Mouse (Mus musculus) frontal cortex, postnatal 10 days (tissue): Measurements from ENCODE around the gene Cntn3.
"Not testable (repeated sequence)": the region's sequence is repeated elsewhere in the genome, so short reads cannot be mapped to it uniquely, and the experiment has no call there.

Experiments
- DNase-seq, 2 experiments: peaks; one replicate each; pipeline ENCODE4 v3.0.0; 2022; ENCODE audit warnings: low spot score in 2 of 2, mixed read lengths in 1 of 2

Cntn3 gene

DNA sequence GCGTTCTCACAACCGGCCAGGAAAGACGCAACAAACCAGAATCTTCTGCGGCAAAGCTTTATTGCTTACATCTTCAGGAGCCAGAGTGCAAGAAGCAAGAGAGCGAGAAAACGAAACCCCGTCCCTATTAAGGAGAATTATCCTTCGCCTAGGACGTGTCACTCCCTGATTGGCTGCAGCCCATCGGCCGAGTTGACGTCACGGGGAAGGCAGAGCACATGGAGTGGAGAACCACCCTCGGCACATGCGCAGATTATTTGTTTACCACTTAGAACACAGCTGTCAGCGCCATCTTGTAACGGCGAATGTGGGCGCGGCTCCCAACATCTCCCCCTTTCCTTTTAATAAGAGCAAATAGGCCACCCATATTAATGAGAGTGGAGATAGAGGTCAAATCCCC, at the start of gene Cntn3:
TSS of gene Cntn3 (minus strand) at position 101 of the 400 bp plus-strand sequence.
- DNase-seq = not testable (repeated sequence)

DNA sequence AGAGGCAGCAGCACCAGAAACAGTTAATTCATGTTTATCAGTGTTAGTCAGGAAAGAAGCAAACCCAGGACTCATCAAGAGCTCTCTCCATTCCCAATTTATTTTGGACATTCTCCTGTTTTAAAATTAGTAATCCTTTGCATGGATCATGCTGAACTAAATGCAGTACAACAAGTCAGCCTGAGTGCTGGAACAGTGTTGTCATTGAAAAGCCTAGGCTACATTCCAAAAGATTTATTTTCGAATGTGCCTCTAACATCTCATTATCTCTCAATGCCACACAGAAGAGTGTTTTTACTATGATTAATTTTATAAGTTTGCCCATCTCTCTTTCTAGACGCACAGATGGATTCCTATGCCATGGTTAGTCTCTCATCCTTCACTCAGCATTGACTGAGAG, 27.9 kb upstream of the Cntn3 start:
- DNase-seq = no peak

DNA sequence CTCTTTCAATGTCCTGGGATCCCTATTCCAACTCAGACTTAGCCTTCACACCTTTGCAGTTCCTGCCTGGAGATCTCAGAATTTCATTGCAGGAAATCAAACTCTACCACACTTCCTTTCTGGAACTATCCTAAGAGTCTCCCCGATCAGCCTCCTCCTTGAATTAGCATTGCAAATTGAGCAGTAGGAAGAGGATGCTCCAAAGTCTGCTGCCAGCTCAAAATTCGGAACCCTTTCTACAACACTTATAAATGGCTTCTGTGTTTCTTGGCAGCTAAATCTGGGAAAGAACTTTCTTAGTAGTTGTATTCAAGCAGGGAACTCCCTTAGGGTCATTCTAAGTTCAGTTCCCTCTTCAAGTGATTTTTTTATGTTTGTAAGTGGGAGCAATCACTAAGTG, 24.9 kb upstream of the Cntn3 start:
- DNase-seq = no peak

DNA sequence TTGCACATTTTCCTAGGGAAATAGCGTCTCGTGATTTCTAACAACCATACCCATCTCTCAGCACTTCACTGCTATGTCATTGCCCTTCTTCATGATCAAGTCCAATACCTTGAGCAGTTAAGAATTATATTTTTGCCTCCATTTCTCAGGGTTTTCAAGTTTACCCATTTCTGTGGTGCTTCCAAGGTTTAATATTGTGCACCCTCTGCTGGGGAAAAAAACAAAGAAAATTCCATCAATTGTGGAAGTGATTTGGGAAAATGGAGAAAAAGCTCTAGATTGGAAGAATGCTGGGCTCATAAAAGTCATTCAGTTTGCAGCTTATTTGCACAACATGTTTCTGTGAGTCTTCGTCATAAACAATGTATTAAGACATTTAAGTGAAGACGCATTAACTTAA, 17.2 kb upstream of the Cntn3 start:
- DNase-seq = no peak

DNA sequence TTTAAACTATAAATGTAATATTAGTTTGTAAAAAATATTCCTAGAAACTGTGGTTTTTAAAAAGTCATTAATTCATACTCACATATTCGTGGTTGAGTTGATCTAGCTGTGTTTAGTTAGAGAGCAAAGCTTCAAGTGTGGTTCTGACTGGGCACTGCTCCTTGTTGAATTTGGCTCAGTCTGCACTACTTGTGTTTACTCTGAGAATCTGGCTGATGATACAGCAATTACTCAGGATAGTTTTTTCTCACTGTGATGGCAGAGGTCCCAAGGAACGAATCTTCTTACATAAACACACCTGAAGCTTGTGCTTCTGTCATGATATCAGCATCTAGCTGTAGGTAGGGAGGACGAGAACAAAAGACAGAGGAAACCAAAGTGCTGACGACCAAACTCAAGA, 16.4 kb upstream of the Cntn3 start:
- DNase-seq = no peak

DNA sequence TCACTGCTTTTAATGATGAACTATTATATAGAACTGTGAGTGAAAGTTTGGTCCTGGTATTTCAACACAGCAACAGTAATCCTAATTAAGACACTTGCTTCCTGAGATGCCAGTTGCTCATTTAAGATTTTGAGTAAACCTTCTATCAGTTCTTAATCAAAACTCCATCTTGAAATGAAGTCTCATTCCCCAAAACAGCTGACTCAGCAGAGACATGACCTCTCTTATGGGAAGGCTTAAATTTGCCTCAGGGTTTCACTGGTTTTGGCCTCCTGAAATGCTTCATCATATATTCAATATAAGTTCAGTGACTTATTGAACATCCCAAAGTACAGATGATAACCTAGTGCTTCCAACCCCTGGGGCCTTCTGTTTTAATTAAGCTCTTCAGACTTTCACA, 13.2 kb upstream of the Cntn3 start:
- DNase-seq = no peak

DNA sequence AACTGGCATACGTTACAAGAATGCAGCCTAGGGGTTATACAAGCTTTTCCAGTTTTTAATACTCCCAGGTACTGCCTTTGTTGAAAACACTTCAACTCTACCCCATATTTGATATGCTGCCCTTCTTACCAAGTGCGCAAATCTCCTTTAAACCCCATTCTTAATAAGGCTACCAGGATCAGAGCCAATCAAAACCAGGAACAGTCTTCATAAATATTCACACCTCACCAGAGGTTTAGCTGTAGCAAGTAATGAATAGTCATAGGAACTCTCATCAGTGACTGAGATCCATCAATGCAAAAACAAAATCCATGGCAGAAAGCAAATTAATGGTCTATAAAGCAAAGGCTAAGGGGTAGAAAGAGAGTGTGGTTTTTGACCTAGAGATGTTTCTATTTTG, 10.7 kb upstream of the Cntn3 start:
- no peak for DNase-seq

DNA sequence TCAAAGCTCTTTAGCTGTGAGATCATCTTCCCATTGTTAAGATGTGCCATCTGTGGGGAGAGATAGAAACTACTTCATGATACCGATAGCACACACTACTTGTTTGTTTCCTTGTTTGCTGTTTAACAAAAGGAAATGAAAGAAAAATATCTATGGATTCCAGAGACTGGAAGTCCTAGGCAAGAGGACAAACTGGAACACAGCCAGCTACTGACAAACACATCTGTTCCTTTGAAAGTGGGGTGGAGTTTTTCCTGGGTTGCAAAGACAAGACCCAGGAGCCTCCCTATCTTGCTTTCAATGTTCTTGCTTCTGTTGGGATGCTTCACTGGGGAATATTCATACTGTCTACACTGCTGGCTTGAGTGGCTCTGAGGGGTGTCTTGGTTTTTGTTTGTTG, 5.4 kb downstream of the Cntn3 start:
- DNase-seq = no peak

DNA sequence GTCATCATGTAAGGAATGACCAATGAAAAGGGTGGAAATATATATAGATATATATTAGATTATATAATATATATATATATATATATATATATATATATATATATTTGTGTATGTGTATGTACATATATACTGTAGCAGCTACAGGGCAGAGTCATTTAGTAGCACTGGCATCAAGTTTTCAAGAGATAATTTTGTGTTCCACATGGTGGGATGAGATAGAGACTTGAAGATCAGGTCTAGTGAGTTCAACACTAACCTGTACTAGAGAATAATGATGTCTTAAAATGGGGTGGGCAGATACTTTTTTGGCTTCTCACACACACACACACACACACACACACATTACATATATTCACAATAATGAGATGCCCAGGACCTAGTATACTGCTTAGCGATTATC, 7.7 kb downstream of the Cntn3 start:
- DNase-seq = no peak

DNA sequence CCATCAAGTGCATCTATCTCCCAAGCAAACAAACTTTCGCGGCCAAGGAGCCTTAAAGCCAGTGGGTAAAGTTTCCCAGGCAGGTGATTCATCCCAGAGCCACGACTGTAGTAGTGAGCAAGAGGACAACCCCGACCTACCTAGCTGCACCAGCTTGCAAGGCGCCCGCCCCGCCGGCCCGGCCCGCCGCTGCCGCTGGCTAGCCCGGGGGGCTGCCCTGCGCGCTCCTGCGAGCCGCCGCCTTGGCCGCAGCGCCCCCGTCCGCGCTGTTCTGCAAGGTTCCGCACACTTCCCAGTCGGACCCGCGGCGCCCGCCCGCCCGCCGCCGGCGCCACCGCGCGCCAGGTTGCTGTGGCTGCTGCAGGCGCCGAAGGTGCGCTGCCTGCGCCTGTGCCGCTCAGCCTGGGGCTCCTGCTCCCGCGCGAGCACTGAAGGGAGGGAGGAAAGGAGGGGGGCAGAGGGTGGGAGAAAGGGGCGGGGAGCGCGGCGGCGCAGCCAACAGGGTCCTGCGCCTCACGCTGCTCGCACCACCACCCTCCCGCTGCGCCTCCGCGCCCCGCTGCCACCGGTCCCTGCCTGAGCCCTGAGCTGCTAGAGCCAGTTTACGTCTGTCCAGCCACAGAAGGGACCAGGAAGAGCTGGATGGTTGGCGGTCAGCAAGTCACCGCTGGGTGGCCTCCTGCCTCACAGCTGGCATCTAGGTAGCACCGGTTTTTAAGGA, 8.7 kb downstream of the Cntn3 start:
- DNase-seq = peak; percentile 59 to 72

DNA sequence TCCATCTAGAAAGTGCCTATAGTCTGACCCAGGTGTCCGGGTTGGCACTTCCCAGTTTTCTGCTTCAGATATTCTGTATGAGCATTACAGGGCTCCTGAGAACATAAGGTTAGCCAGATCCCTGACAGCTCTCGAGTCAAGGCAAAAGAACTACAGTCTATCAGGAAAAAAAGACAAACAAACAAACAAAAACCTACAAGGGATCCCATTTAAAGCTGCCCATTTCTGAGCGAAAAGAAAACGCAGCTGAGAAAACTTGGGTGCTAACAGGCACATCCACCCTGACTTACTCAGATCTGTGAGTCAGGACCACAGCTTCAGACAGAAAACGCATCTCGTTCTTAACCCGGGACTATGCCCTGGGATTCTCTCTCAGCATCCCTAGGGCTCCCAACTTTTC, 9.5 kb downstream of the Cntn3 start:
- DNase-seq = no peak

DNA sequence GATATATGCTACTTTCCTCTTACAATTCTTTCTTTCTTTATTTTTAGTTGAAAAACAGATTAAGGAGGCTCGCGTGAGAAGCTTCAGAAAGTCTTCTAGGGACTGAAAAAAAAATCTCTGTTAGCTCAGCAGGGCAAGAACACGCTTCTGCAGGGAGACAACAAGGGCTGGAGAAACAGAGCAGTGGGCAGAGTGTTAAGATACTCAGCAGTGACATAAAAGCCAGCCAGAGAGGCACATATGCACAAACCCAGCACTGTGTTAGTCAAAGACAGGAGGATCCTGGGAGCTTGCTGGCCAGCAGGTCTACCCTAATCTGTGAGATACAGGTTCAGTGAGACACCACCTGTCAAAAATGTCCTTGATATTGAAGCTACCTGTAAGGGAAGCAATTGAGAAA, 15.4 kb downstream of the Cntn3 start:
- DNase-seq = no peak

DNA sequence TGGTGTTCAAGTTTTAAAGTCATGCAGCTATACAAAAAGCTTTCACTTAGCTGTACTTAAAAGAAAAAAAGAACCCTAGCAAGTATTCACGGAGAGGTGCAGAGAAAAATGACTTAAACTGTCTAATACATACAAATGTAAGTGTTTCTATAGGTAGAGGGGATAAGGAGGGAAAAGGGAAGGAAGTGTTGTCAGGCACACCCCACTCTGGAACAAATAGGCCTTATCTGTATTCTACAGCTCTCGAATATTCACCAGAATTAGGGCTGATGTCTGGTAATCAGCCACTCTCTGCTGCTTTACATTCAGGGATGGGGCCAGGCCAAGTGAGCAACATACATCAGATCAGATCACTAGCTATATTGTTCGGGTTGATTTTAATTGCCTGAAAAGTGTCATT, 16.4 kb downstream of the Cntn3 start:
- no peak for DNase-seq

DNA sequence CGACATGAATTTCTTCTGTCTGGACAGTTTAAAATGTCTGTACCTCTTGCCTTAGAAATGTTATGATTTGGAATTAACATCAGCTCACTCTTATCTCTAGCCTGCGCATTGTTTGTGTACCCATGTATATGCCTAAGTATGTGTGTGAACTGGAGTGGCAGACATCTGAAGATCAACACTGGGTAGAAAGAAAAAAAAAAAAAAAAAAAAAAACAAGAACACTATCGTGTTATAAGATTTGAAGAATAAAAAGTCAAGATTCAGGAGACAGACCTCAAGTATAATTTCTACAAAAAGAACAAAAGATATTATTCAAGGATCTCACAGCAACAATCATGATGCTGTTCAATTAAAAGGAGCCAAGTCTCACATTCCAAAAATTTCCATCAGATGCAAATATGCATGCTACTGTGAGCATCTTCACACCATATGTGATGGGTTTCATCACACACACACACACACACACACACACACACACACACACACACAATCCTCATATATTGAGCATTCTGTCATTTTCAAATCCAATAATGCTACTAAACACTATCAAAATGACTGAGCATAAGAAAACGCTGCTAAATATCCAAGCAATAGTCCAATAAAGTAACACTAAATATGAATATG, 17.0 kb downstream of the Cntn3 start:
- DNase-seq = no peak

DNA sequence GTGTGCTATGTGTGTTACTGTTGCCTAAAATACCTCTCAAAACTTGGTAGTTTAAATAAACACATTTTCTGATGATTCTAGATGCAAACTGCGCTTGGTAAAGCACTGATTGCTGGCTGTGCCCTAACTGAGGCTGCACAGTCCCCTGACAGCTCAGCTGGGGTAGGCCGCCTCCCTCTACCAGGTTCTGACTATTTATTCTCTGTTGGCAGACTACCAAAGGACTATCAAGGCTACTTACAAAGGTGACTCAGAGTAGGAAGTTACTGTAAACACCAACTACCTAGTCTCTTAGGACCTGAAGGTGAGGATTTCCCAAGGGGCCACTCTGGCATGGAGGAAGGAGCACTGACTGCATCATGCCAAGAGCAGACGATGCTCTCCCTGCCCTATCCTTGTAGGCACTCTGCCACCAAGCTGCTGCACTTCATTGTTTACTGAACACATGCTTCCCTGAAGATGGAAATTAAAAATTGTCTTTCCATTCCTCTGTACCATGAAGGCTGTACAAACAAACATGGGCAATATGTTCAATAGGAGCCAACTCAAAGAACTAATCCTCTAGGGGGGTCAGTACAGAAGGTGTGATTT, 17.7 kb downstream of the Cntn3 start:
- no peak for DNase-seq

DNA sequence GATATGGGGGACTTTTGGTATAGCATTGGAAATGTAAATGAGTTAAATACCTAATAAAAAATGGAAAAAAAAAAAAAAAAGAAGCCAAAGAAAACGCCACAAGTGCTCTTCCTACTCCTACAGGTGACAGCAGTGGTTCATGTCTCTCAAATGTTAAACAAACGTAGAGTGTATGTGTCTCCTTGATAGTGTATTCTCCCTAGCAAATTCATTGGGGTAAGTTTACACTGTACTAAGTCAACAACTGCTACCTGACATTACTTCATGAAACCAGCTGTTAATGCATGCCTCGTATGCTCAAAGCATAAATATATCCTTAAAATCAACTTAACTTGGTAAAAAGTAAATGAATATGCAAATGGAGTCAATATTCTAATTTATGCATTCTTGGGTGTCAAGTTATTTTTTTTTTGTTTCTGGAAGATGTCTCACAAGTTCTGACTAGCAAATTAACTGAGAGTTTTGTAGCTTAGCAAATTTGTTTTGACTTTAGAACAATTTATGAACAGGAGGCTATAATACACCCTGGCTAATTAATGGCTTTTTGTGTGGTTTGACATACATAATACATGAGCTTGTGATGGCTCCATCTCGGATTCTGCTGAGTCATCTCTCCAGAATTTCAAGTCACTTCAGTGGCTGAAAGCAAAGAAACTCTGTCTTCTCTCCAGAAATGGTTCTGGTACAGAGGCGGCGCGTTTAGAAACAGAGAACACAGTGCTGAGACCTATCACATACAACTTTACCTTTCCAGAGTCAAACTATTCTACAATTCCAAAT, 31.1 kb downstream of the Cntn3 start:
- DNase-seq = no peak

DNA sequence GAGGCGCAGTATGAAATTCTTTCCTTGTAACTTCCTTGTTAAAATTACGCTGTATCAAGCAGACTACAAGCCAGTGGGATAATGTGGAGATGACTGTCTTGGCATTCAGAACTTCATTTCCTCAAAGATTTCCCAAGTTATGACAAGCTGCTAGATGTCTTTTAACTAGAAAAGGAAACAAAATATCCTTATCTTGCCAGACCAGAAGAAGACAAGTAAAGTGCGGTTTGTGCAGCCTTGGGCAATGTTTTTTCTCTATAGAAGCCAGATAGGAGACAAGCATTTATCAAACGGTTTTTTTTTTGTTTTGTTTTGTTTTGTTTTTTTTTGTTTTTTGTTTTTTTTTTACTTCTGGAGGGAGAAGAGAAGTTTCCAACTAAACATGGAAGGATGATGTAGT, 37.3 kb downstream of the Cntn3 start:
- DNase-seq = no peak

DNA sequence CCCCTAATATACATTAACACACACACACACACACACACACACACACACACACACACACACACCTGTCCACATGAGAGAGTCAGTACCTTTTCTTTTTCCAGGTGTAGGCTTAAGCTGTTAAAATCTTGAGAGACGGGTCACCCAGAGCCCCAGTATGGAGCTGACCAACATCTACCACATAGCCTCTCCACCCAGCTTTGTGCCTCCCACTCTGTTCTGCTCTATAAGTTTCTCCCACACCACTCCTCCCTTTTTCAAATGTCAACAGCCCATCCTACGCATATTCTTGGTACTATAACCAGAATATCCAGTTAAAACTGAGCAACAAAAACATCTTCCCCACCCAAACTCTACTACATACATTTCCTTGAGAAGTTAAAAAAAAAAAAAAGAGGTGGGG, 49.9 kb downstream of the Cntn3 start:
- no peak for DNase-seq

DNA sequence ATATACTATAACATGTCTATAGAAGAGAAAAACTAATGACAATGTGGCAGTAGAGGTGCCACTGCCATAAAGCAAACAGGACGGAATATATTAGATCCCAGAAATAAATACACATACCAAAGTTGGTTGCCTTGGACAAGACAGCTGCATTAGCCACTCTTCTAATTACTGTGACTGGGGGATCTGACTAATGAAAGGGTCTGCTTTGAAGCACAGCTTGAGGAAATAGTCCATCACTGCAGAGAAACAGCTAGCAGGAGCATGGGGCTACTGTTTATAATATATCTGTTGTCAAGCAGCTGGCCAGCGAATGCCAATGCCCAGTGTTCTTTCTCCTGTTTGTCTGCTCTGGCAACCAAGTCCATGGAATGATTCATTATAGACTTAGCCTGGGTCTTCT, 51.9 kb downstream of the Cntn3 start:
- DNase-seq = no peak

DNA sequence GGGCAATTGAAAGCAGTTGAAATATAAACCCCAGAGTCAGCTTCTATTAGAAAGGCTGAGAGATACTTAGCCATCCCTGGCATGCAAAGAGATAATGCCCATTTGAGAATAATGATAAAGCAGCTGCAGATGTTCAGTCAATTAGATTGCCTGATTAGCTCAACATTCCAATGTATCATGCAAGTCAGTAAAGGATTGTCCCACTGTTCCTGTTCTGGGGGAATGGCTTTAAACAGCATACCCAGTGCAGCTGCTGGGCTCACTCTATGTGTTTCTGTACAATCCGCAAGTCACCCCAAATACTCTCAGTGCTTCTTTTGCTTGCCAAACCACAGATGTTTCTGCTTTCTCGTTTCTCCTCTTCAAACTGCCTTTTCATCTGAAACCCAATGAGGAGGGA, 57.7 kb downstream of the Cntn3 start:
- no peak for DNase-seq

DNA sequence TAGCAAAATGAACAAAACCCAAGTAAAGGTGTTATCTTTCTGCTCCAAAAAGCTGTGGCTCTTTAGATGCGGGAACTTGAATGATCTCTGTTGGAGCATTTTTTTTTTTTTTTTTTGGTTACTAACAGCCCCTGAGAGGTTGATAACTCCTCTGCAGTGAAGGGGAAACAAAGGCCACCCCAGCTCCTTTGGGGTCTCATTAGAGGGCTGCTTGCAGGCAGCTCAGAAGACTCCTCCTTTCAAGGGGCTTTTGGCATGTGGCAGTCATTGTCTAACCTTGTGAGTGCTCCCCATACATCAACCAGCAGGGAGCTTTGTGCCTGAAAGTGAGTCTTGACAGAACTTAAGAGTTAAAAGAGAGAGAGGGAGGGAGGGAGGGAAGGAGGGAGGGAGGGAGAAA, 60.8 kb downstream of the Cntn3 start:
- no peak for DNase-seq

DNA sequence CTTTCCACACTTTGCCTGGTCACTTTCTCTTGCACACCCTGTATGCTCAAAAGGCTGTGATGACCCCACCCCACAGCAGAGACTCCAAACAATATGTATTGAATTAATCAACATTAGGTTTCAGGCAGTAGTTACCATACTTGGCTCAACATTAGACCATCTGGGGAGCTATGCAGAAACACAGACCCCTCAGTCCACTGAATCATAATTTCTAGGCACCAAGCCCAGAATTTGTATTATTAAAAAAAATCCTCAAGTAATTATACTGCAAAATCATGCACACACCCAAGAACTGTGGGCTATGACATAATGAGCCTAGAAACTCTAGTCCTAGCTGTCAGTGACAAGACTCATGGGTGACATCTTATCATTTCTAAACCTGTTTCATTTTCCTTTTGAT, 87.4 kb downstream of the Cntn3 start:
- DNase-seq = no peak
